In the genomic region with DNA sequence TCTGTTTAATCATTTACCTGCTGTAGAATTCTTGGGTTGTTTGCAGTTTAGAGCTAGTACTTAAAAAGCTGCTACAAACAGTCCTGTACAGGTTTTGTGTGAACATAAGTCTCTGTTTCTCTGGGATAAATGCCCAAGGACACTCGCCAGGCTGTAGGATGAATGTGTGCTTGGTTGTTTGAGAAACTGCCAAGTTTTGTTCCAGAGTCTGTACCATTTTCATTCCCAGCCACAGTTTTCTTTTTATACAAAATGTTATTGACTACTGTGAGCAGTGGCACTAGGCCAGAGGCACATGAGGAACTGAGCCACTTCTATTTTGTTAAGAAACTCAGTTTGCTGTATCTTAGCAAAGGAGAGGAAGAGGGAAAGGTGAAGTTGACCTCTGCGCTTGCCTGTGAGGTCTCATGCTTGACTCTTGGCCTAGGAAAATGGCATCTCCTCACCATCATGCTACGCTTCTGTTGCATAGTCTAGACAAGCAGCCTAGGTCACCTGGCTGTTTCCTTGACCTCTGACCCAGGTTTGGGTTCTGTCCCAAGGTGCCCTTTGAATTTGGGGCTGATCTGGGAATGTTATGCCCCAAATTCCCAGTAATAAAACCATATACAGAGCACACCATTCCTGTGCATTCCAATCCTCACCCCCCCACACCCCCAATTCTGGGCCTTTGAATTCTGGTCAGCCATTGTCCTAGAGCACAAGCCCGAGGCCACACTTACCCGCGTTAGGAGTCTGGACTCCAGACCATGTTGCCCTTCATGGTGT, we compare ENCODE assay signal across 10 mouse cellular contexts. TPM values are rescaled to one million over a fixed set of nuclear protein-coding genes. Genes with fewer than 3 reads are reported as not detected.
DNase-seq lines count a peak whose midpoint lies in the region; ATAC-seq and TF ChIP-seq lines count a peak whose summit lies in the region.
"Had no signal": no experiment of that assay in that cellular context is flagged by ENCODE, and none has a peak within 500 bp of the region (broad histone marks: within the 10 kb centered on the region; RNA-seq: fewer than 3 reads in every experiment).

No protein-coding gene starts in this region.

- H3K4me1 ChIP-seq in liver, postnatal 0 days (ENCODE audit: insufficient read depth) = no peaks in the 10 kb centered on the region
- H3K4me1 ChIP-seq in liver, embryonic 12.5 days = no peaks in the 10 kb centered on the region
- H3K4me1 ChIP-seq: embryonic facial prominence, embryonic 15.5 days had no signal

- WGBS in liver, postnatal 0 days (ENCODE audit: insufficient replicate concordance) = 80% methylated on average over 6 of the region's 6 CpGs
- WGBS in liver, embryonic 12.5 days (ENCODE audit: insufficient replicate concordance) = 77% methylated on average over 6 of the region's 6 CpGs

- no peak for DNase-seq in liver, postnatal 0 days
- peak; percentile 69 for DNase-seq in brain, embryonic 14.5 days (ENCODE audit: low read depth)
- DNase-seq in layer of hippocampus, adult 11-12 months (ENCODE audit: low spot score) = peak; percentile 82
- DNase-seq in right cerebral cortex, postnatal 14 days = peak; percentile 59
- no peak for DNase-seq in thymus, postnatal 4 days
- no peak for DNase-seq in urinary bladder, postnatal 25 days (ENCODE audit: low spot score)

- H3K9me3 ChIP-seq in liver, postnatal 0 days (ENCODE audit: low read length) = no peaks in the 10 kb centered on the region; the same call in 1 of the 2 replicates
- no peaks in the 10 kb centered on the region for H3K9me3 ChIP-seq in liver, embryonic 12.5 days (replicated peaks)
- H3K9me3 ChIP-seq: embryonic facial prominence, embryonic 15.5 days had no signal

- TF ChIP-seq EP300 in liver, postnatal 0 days (IDR thresholded peaks at IDR 0.05; ENCODE audit: low read depth) = no peak

- no peak for TF ChIP-seq POLR2A in brain, embryonic 14.5 days (IDR thresholded peaks at IDR 0.05; ENCODE audit: borderline replicate concordance, extremely low read depth, insufficient read depth, insufficient read length, poor library complexity, severe bottlenecking)

- H3K27ac ChIP-seq in liver, postnatal 0 days (ENCODE audit: low read depth) = 0 out of 2 replicates have a peak overlapping the region, but pooled peaks have one; percentile 5
- H3K27ac ChIP-seq in liver, embryonic 12.5 days = no peak overlapping the region
- H3K27ac ChIP-seq: embryonic facial prominence, embryonic 15.5 days had no signal

- no peak overlapping the region for H3K9ac ChIP-seq in liver, postnatal 0 days (replicated peaks)
- no peak overlapping the region for H3K9ac ChIP-seq in liver, embryonic 12.5 days
- H3K9ac ChIP-seq: embryonic facial prominence, embryonic 15.5 days had no signal

- no peak overlapping the region for H3K4me3 ChIP-seq in liver, postnatal 0 days (ENCODE audit: low read depth, low read length)
- H3K4me3 ChIP-seq in liver, embryonic 12.5 days = no peak overlapping the region
- H3K4me3 ChIP-seq: embryonic facial prominence, embryonic 15.5 days had no signal

- no peak overlapping the region for H3K4me2 ChIP-seq in liver, postnatal 0 days (ENCODE audit: low read depth, low read length)
- H3K4me2 ChIP-seq in liver, embryonic 12.5 days = no peak overlapping the region
- H3K4me2 ChIP-seq: embryonic facial prominence, embryonic 15.5 days; liver, embryonic 11.5 days had no signal

- TF ChIP-seq CTCF in liver, postnatal 0 days (IDR thresholded peaks at IDR 0.05; ENCODE audit: low read depth) = no peak
- no peak for TF ChIP-seq CTCF in brain, embryonic 14.5 days (IDR thresholded peaks at IDR 0.05; ENCODE audit: borderline replicate concordance, extremely low read depth, insufficient read depth, insufficient read length)

- no peaks in the 10 kb centered on the region for H3K27me3 ChIP-seq in liver, postnatal 0 days (ENCODE audit: insufficient read depth, low read length)
- no peaks in the 10 kb centered on the region for H3K27me3 ChIP-seq in liver, embryonic 12.5 days (replicated peaks)
- H3K27me3 ChIP-seq: embryonic facial prominence, embryonic 15.5 days had no signal

- ATAC-seq in liver, postnatal 0 days = no peak
- ATAC-seq in liver, embryonic 12.5 days = no peak

- H3K36me3 ChIP-seq in liver, postnatal 0 days (replicated peaks; ENCODE audit: insufficient read depth, low read length) = no peaks in the 10 kb centered on the region
- H3K36me3 ChIP-seq in liver, embryonic 12.5 days = no peaks in the 10 kb centered on the region
- H3K36me3 ChIP-seq: embryonic facial prominence, embryonic 15.5 days; G1E had no signal

RNA-seq across cellular contexts. Expression of a gene that starts 13.6 kb away (rescaled TPM):
- 119 and 125 TPM in 2 replicates for polyA plus RNA-seq in liver, postnatal 0 days (2015; fragmentation: Nextera tagmentation; extraction: Ambion mirVana)
- 138 and 139 TPM in 2 replicates for polyA plus RNA-seq in liver, embryonic 12.5 days (2016; fragmentation: Nextera tagmentation; extraction: Ambion mirVana)
- polyA plus RNA-seq in brain, embryonic 14.5 days (2012; rRNA removed) = 158 and 181 TPM in 2 replicates

RNA-seq across cellular contexts. Expression of a gene that starts 27.5 kb away (rescaled TPM):
- polyA plus RNA-seq in liver, postnatal 0 days (2015; fragmentation: Nextera tagmentation; extraction: Ambion mirVana) = 9.7 and 10.0 TPM in 2 replicates
- 7.8 and 8.6 TPM in 2 replicates for polyA plus RNA-seq in liver, embryonic 12.5 days (2016; fragmentation: Nextera tagmentation; extraction: Ambion mirVana)
- polyA plus RNA-seq in brain, embryonic 14.5 days (2012; rRNA removed) = 15.0 and 16.9 TPM in 2 replicates

Comparison
In these comparisons a context has a peak if more than half of its experiments do, and no peak if none do; other contexts are left out.
1. DNase-seq: peak in brain, embryonic 14.5 days (single experiment), layer of hippocampus, adult 11-12 months (single experiment) and right cerebral cortex, postnatal 14 days (single experiment); none in liver, postnatal 0 days (single experiment), thymus, postnatal 4 days (single experiment) and urinary bladder, postnatal 25 days (single experiment).